Mouse (Mus musculus) limb, embryonic 11.5 days (tissue): ENCODE data around the gene Gapdhs. TPM values are rescaled to one million over a fixed set of nuclear protein-coding genes. Genes with fewer than 3 reads are reported as not detected.

Experiments
- ATAC-seq: fragments of 200-750 bp; cut with Nextera tagmentation; 2 replicates; pipeline ENCODE4 v1.8.0; 2017; ENCODE audit warnings: low read depth; ENCODE audit not compliant: insufficient number of reproducible peaks, low FRiP score, low TSS enrichment
- DNase-seq: peaks from one replicate; pipeline ENCODE4 v3.0.0-alpha.2; 2015; ENCODE audit warnings: low spot score
- H3K27ac ChIP-seq: fragments of 300-500 bp; sonication (generic); replicated peaks from 2 replicates; pipeline ENCODE4 v1.5.1; 2014; ENCODE audit warnings: low read depth, mild to moderate bottlenecking, low read length
- H3K27me3 ChIP-seq: fragments of 300-500 bp; sonication (generic); 2 replicates; pipeline ENCODE4 v1.6.1; 2014; ENCODE audit warnings: mild to moderate bottlenecking, low read length, mixed read lengths; ENCODE audit not compliant: control insufficient read depth, insufficient read depth
- H3K36me3 ChIP-seq: fragments of 300-500 bp; sonication (generic); 2 replicates; pipeline ENCODE4 v1.6.1; 2014; ENCODE audit warnings: mild to moderate bottlenecking, low read length, moderate library complexity, mixed read lengths; ENCODE audit not compliant: control insufficient read depth, insufficient read depth
- H3K4me1 ChIP-seq: fragments of 300-500 bp; sonication (generic); 2 replicates; pipeline ENCODE4 v1.6.1; 2014; ENCODE audit warnings: low read length, mixed read lengths; ENCODE audit not compliant: control insufficient read depth, insufficient read depth
- H3K4me2 ChIP-seq: fragments of 300-500 bp; sonication (generic); 2 replicates; pipeline ENCODE4 v1.6.1; 2014; ENCODE audit warnings: low read depth, mild to moderate bottlenecking, moderate library complexity; ENCODE audit not compliant: severe bottlenecking
- H3K4me3 ChIP-seq: fragments of 300-500 bp; sonication (generic); 2 replicates; pipeline ENCODE4 v1.5.1; 2014; ENCODE audit warnings: low read depth, low read length
- H3K9ac ChIP-seq: fragments of 300-500 bp; sonication (generic); 2 replicates; pipeline ENCODE4 v1.6.1; 2014; ENCODE audit warnings: mild to moderate bottlenecking, low read length
- H3K9me3 ChIP-seq: fragments of 300-500 bp; sonication (generic); 2 replicates; pipeline ENCODE4 v1.6.1; 2016; ENCODE audit warnings: low read length; ENCODE audit not compliant: control insufficient read depth
- WGBS: fragments of 180-500 bp; shearing (Covaris S2); extraction: QIAGEN DNeasy Blood & Tissue Kit; methylation state at CpG from one replicate; pipeline ENCODE4 v1.1.7; 2014; 5-methylcytosine and 5-hydroxymethylcytosine counted together
- polyA plus RNA-seq: library from polyadenylated mRNA; unstranded; fragments of >200 nt; fragmentation: Nextera tagmentation; extraction: Ambion mirVana; gene quantifications from 2 replicates; pipeline ENCODE4 v1.2.1, GENCODE M21; 2014

Gene Gapdhs
- polyA plus RNA-seq, 1 experiment from 2014 or later, result 0.47 TPM

- 83% methylated on average over 3 of the region's 3 CpGs for WGBS
- Histone ChIP-seq H3K27ac (no peak within 1 kb of the TSS), H3K9me3 (no peaks in the 10 kb centered on the region), H3K27me3 (peaks cover 5% of the 10 kb centered on the region), H3K36me3 (no peaks in the 10 kb centered on the region), H3K9ac (no peak within 1 kb of the TSS), H3K4me3 (no peak within 1 kb of the TSS), H3K4me2 (no peak within 1 kb of the TSS), H3K4me1 (no peaks in the 10 kb centered on the region)
- ATAC-seq (no peak), DNase-seq (no peak)
Measured at GRCm38 (mm10) chr7:30711942-30712341, 31.5 kb downstream of the Gapdhs start, which contains the start of gene Atp4a. Gene Atp4a, plus strand, starts transcription at chr7:30712209.

GRCm38 (mm10) chr7:30707441-30707840, 36.0 kb downstream of the Gapdhs start:
- no peak overlapping the region for H3K27ac ChIP-seq
- WGBS, result 100% methylated on average over 1 of the region's 1 CpGs
- no peak for DNase-seq

GRCm38 (mm10) chr7:30706214-30706882, 37.1 kb downstream of the Gapdhs start:
- no peaks in the 10 kb centered on the region for H3K27me3 ChIP-seq
- H3K27ac ChIP-seq, result no peak overlapping the region
- ATAC-seq (no peak), DNase-seq (no peak)
- no peak overlapping the region for H3K4me3 ChIP-seq
- no peaks in the 10 kb centered on the region for H3K4me1 ChIP-seq
- no peak overlapping the region for H3K4me2 ChIP-seq
- H3K36me3 ChIP-seq, result no peaks in the 10 kb centered on the region
- H3K9me3 ChIP-seq, result no peaks in the 10 kb centered on the region
- 75% methylated on average over 8 of the region's 8 CpGs for whole genome bisulfite sequencing
- H3K9ac ChIP-seq, result no peak overlapping the region

More at GRCm38 (mm10) chr7:30707441-30707840, 36.0 kb downstream of the Gapdhs start:
- no peaks in the 10 kb centered on the region for H3K9me3 ChIP-seq
- H3K4me1 ChIP-seq, result no peaks in the 10 kb centered on the region
- no peak overlapping the region for H3K4me2 ChIP-seq
- H3K27me3 ChIP-seq, result no peaks in the 10 kb centered on the region
- no peak for ATAC-seq
- H3K36me3 ChIP-seq, result no peaks in the 10 kb centered on the region
- H3K9ac ChIP-seq, result no peak overlapping the region
- no peak overlapping the region for H3K4me3 ChIP-seq

GRCm38 (mm10) chr7:30698589-30698988, 44.9 kb downstream of the Gapdhs start, which contains the start of gene 2200002J24Rik:
Gene 2200002J24Rik, plus strand, starts transcription at chr7:30698926.
- Histone ChIP-seq H3K27me3 (no peaks in the 10 kb centered on the region), H3K9me3 (no peaks in the 10 kb centered on the region), H3K27ac (no peak within 1 kb of the TSS), H3K36me3 (no peaks in the 10 kb centered on the region), H3K9ac (no peak within 1 kb of the TSS), H3K4me2 (no peak within 1 kb of the TSS), H3K4me1 (no peaks in the 10 kb centered on the region), H3K4me3 (no peak within 1 kb of the TSS)
- DNase-seq (peak; percentile 28), ATAC-seq (no peak)
- WGBS, result 35% methylated on average over 9 of the region's 9 CpGs

- no peak overlapping the region for H3K9ac ChIP-seq
- DNase-seq (no peak), ATAC-seq (no peak)
- no peaks in the 10 kb centered on the region for H3K36me3 ChIP-seq
- no peak overlapping the region for H3K4me3 ChIP-seq
- 68% methylated on average over 5 of the region's 5 CpGs for WGBS
- no peak overlapping the region for H3K27ac ChIP-seq
- H3K4me2 ChIP-seq, result no peak overlapping the region
- no peaks in the 10 kb centered on the region for H3K27me3 ChIP-seq
- no peaks in the 10 kb centered on the region for H3K4me1 ChIP-seq
- no peaks in the 10 kb centered on the region for H3K9me3 ChIP-seq
Measured at GRCm38 (mm10) chr7:30698101-30698500, 45.4 kb downstream of the Gapdhs start.

GRCm38 (mm10) chr7:30688325-30688724, 55.2 kb downstream of the Gapdhs start:
- Histone ChIP-seq H3K27me3 (peaks cover 9% of the 10 kb centered on the region), H3K4me2 (no peak overlapping the region), H3K36me3 (no peaks in the 10 kb centered on the region), H3K27ac (no peak overlapping the region), H3K4me3 (no peak overlapping the region), H3K9ac (no peak overlapping the region), H3K4me1 (no peaks in the 10 kb centered on the region), H3K9me3 (no peaks in the 10 kb centered on the region)
- ATAC-seq (no peak), DNase-seq (no peak)
- WGBS, result 78% methylated on average over 6 of the region's 6 CpGs

- Histone ChIP-seq H3K4me2 (no peak overlapping the region), H3K4me1 (no peaks in the 10 kb centered on the region), H3K4me3 (no peak overlapping the region), H3K36me3 (no peaks in the 10 kb centered on the region), H3K9ac (no peak overlapping the region), H3K27ac (no peak overlapping the region), H3K27me3 (peaks cover 9% of the 10 kb centered on the region), H3K9me3 (no peaks in the 10 kb centered on the region)
- no peak for DNase-seq
- no peak for ATAC-seq
- 74% methylated on average over 2 of the region's 2 CpGs for WGBS
Measured at GRCm38 (mm10) chr7:30683425-30683824, 60.1 kb downstream of the Gapdhs start.

- H3K4me2 ChIP-seq, result no peak overlapping the region
- DNase-seq (no peak), ATAC-seq (no peak)
- WGBS, result 58% methylated on average over 5 of the region's 5 CpGs
- H3K4me3 ChIP-seq, result no peak overlapping the region
- no peak overlapping the region for H3K9ac ChIP-seq
- H3K27ac ChIP-seq, result no peak overlapping the region
- H3K36me3 ChIP-seq, result no peaks in the 10 kb centered on the region
- no peaks in the 10 kb centered on the region for H3K9me3 ChIP-seq
- H3K27me3 ChIP-seq, result no peaks in the 10 kb centered on the region; the same call in 1 of the 2 replicates
- no peaks in the 10 kb centered on the region for H3K4me1 ChIP-seq
Measured at GRCm38 (mm10) chr7:30681897-30682296, 61.6 kb downstream of the Gapdhs start.
